Mouse (Mus musculus): ENCODE results near the gene Sult3a1. TPM values are rescaled to one million over a fixed set of nuclear protein-coding genes. Genes with fewer than 3 reads are reported as not detected.
"Not testable (repeated sequence)": the region's sequence is repeated elsewhere in the genome, so short reads cannot be mapped to it uniquely, and the experiment has no call there.

Sult3a1 gene
- polyA plus RNA-seq, 1 experiment = not detected

GRCm38 (mm10) chr10:33872672-33873398 lies 15.3 kb downstream of the Sult3a1 start:
- 84% methylated on average over 2 of the region's 2 CpGs for WGBS
- no peak for TF ChIP-seq CTCF (IDR thresholded peaks at IDR 0.05; ENCODE audit: extremely low read depth, insufficient read length, insufficient replicate concordance, low read depth, low read length)
- no peak for TF ChIP-seq POLR2A (IDR thresholded peaks at IDR 0.05; ENCODE audit: low read depth, low read length)
- H3K27ac ChIP-seq (ENCODE audit: insufficient read depth, low read depth, low read length) = no peak overlapping the region
- H3K4me1 ChIP-seq (ENCODE audit: control insufficient read depth, insufficient read depth, insufficient read length, low read length) = no peaks in the 10 kb centered on the region
- no peaks in the 10 kb centered on the region for H3K27me3 ChIP-seq (ENCODE audit: control insufficient read depth, insufficient read depth, low read length)
- no peak overlapping the region for H3K4me3 ChIP-seq (ENCODE audit: low read depth, low read length)
- no peaks in the 10 kb centered on the region for H3K36me3 ChIP-seq (ENCODE audit: control insufficient read depth, insufficient read depth, low read length)

- not testable (repeated sequence) for H3K4me1 ChIP-seq (ENCODE audit: control insufficient read depth, insufficient read depth, insufficient read length, low read length); H3K27ac ChIP-seq (ENCODE audit: insufficient read depth, low read depth, low read length); H3K27me3 ChIP-seq (ENCODE audit: control insufficient read depth, insufficient read depth, low read length); H3K36me3 ChIP-seq (ENCODE audit: control insufficient read depth, insufficient read depth, low read length); H3K4me3 ChIP-seq (ENCODE audit: low read depth, low read length)
- WGBS = 85% methylated on average over 2 of the region's 2 CpGs
Measured at GRCm38 (mm10) chr10:33882411-33882810, 24.9 kb downstream of the Sult3a1 start.

- WGBS = 47% methylated on average over 1 of the region's 1 CpGs
- H3K36me3 ChIP-seq (ENCODE audit: control insufficient read depth, insufficient read depth, low read length); H3K4me3 ChIP-seq (ENCODE audit: low read depth, low read length); H3K4me1 ChIP-seq (ENCODE audit: control insufficient read depth, insufficient read depth, insufficient read length, low read length); H3K27me3 ChIP-seq (ENCODE audit: control insufficient read depth, insufficient read depth, low read length); H3K27ac ChIP-seq (ENCODE audit: insufficient read depth, low read depth, low read length): not testable (repeated sequence)
Measured at GRCm38 (mm10) chr10:33901520-33901919, 44.0 kb downstream of the Sult3a1 start.

GRCm38 (mm10) chr10:33904530-33905481 lies 47.3 kb downstream of the Sult3a1 start, which contains the start of gene Rsph4a:
TSS of gene Rsph4a (plus strand) at chr10:33905111.
- TF ChIP-seq POLR2A (IDR thresholded peaks at IDR 0.05; ENCODE audit: low read depth, low read length) = no peak
- no peak for TF ChIP-seq CTCF (IDR thresholded peaks at IDR 0.05; ENCODE audit: extremely low read depth, insufficient read length, insufficient replicate concordance, low read depth, low read length)
- Histone ChIP-seq H3K36me3 (ENCODE audit: control insufficient read depth, insufficient read depth, low read length) (no peaks in the 10 kb centered on the region), H3K27ac (ENCODE audit: insufficient read depth, low read depth, low read length) (no peak within 1 kb of the TSS), H3K4me1 (ENCODE audit: control insufficient read depth, insufficient read depth, insufficient read length, low read length) (peaks cover 2% of the 10 kb centered on the region; the same call in 1 of the 2 replicates), H3K4me3 (ENCODE audit: low read depth, low read length) (peak within 1 kb of the TSS; percentile 15), H3K27me3 (ENCODE audit: control insufficient read depth, insufficient read depth, low read length) (no peaks in the 10 kb centered on the region)
- 6% methylated on average over 17 of the region's 17 CpGs for WGBS

GRCm38 (mm10) chr10:33905489-33905888 lies 48.0 kb downstream of the Sult3a1 start:
- no peak for TF ChIP-seq POLR2A (IDR thresholded peaks at IDR 0.05; ENCODE audit: low read depth, low read length)
- TF ChIP-seq CTCF (IDR thresholded peaks at IDR 0.05; ENCODE audit: extremely low read depth, insufficient read length, insufficient replicate concordance, low read depth, low read length) = no peak
- Histone ChIP-seq H3K27ac (ENCODE audit: insufficient read depth, low read depth, low read length) (no peak overlapping the region), H3K27me3 (ENCODE audit: control insufficient read depth, insufficient read depth, low read length) (no peaks in the 10 kb centered on the region), H3K36me3 (ENCODE audit: control insufficient read depth, insufficient read depth, low read length) (no peaks in the 10 kb centered on the region), H3K4me3 (ENCODE audit: low read depth, low read length) (peak overlapping the region; percentile 15; the same call in 1 of the 2 replicates), H3K4me1 (ENCODE audit: control insufficient read depth, insufficient read depth, insufficient read length, low read length) (peaks cover 2% of the 10 kb centered on the region; the same call in 1 of the 2 replicates)
- 9% methylated on average over 6 of the region's 6 CpGs for WGBS

Other genes starting within 250 kb of the Sult3a1 start
- not detected in 2 replicates for gene Clvs2, start 233.0 kb upstream of the Sult3a1 start, polyA plus RNA-seq (2012; rRNA removed)
- not detected in 2 replicates for gene Sult3a2, start 71.0 kb upstream of the Sult3a1 start, polyA plus RNA-seq (2012; rRNA removed)
- gene Rsph4a, start 47.4 kb downstream of the Sult3a1 start, polyA plus RNA-seq (2012; rRNA removed) = 0.05 TPM in 1 of 2 replicates, not detected in the other
- gene Zup1, start 93.5 kb downstream of the Sult3a1 start, polyA plus RNA-seq (2012; rRNA removed) = 0.84 and 2.4 TPM in 2 replicates
- gene Rwdd1, start 161.9 kb downstream of the Sult3a1 start, polyA plus RNA-seq (2012; rRNA removed) = 19.9 and 29.3 TPM in 2 replicates
- not detected in 2 replicates for gene Trappc3l, start 179.9 kb downstream of the Sult3a1 start, polyA plus RNA-seq (2012; rRNA removed)
- not detected in 2 replicates for gene Calhm4, start 186.6 kb downstream of the Sult3a1 start, polyA plus RNA-seq (2012; rRNA removed)
- 0.14 and 0.15 TPM in 2 replicates for gene Calhm5, start 238.8 kb downstream of the Sult3a1 start, polyA plus RNA-seq (2012; rRNA removed)